Mouse (Mus musculus) ES-E14 (cell line): ENCODE data around the gene Sigmar1.
"Not testable (repeated sequence)": the region's sequence is repeated elsewhere in the genome, so short reads cannot be mapped to it uniquely, and the experiment has no call there.

Experiments
- MAFK ChIP-seq: IDR thresholded peaks from 2 replicates; pipeline ENCODE4 v1.6.1; 2014; ENCODE audit warnings: mild to moderate bottlenecking, low read depth, low read length, inconsistent platforms; ENCODE audit not compliant: insufficient read depth
- ZC3H11A ChIP-seq: IDR thresholded peaks from 2 replicates; pipeline ENCODE4 v1.6.1; 2012; ENCODE audit warnings: low read depth, mild to moderate bottlenecking, inconsistent platforms, low read length, borderline replicate concordance
- ZNF384 ChIP-seq: IDR thresholded peaks from 2 replicates; pipeline ENCODE4 v1.6.1; 2012; ENCODE audit warnings: low read depth, low read length, inconsistent platforms

- not testable (repeated sequence) for TF ChIP-seq ZC3H11A, ZNF384, MAFK
These were observed 6.7 kb upstream of the Sigmar1 start for GRCm38 (mm10) chr4:41762688-41763114.
